Mouse (Mus musculus) gastrocnemius, adult 2 months (tissue): ENCODE measurements around the gene Hipk4. TPM values are rescaled to one million over a fixed set of nuclear protein-coding genes. Genes with fewer than 3 reads are reported as not detected.
A peak's percentile ranks its signal among the peaks of the same experiment; 100 is the strongest.

ENCODE experiments used
- DNase-seq: peaks from one replicate; pipeline ENCODE4 v3.0.0; 2022
- H3K27ac ChIP-seq: fragments of 200-600 bp; 2 replicates; pipeline ENCODE4 v1.8.1; 2022; ENCODE audit warnings: mild to moderate bottlenecking
- H3K4me3 ChIP-seq: fragments of 200-600 bp; 2 replicates; pipeline ENCODE4 v1.8.1; 2022; ENCODE audit warnings: mild to moderate bottlenecking, moderate library complexity
- CTCF ChIP-seq: fragments of 200-600 bp; IDR thresholded peaks from 2 replicates; pipeline ENCODE4 v1.8.1; 2022; ENCODE audit warnings: antibody characterized with exemption, mild to moderate bottlenecking, moderate library complexity
- intact Hi-C: fragments of 180-260 bp; cut with DNase I; formaldehyde crosslinking; loops from one replicate; pipeline ENCODE4 v1.15.1; 2025
- total RNA-seq, 2 experiments: library from RNA; stranded (reverse); gene quantifications; 2 replicates each; pipeline ENCODE4 v1.2.3; 2021

The Hipk4 gene
- total RNA-seq, 2 experiments from 2014 or later: 0.13 TPM; not detected in 1

DNA sequence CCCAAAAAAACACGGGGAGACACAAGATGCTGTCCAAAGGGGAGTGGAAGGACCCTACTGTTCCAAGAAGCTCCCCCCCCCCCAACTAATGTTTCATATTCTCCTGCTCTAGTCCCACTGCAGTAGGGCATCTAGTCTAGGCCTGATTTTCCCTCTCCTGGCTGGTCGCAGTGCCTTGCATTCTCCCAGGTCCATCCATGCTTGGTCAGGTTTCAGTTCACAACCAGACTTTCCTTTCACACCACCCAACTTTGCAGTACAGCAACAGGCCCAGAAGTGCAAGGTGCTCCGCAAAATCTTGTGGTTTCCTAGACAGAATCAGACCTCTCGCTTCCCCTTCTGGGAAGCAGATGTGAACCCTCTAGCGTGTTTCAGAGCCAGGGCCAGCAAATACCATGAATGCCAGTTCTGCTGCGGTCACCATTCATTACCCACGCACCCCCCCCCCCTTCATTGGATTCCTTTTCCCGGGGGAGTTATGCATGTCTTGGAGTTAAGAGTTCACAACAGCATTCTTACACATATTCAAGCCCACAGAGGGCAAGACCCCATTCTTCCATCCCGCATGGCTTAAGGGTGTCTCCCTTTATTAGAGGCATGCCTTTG lies 16.2 kb upstream of the Hipk4 start:
- Histone ChIP-seq H3K27ac (peak overlapping the region; percentile 97), H3K4me3 (peak overlapping the region; percentile 87)
- TF ChIP-seq CTCF: no peak
- DNase-seq: no peak
- intact Hi-C loops: loop anchor here (2.0 kb wide), 1 partner anchor 16 kb away; no protein-coding TSS in a partner anchor

DNA sequence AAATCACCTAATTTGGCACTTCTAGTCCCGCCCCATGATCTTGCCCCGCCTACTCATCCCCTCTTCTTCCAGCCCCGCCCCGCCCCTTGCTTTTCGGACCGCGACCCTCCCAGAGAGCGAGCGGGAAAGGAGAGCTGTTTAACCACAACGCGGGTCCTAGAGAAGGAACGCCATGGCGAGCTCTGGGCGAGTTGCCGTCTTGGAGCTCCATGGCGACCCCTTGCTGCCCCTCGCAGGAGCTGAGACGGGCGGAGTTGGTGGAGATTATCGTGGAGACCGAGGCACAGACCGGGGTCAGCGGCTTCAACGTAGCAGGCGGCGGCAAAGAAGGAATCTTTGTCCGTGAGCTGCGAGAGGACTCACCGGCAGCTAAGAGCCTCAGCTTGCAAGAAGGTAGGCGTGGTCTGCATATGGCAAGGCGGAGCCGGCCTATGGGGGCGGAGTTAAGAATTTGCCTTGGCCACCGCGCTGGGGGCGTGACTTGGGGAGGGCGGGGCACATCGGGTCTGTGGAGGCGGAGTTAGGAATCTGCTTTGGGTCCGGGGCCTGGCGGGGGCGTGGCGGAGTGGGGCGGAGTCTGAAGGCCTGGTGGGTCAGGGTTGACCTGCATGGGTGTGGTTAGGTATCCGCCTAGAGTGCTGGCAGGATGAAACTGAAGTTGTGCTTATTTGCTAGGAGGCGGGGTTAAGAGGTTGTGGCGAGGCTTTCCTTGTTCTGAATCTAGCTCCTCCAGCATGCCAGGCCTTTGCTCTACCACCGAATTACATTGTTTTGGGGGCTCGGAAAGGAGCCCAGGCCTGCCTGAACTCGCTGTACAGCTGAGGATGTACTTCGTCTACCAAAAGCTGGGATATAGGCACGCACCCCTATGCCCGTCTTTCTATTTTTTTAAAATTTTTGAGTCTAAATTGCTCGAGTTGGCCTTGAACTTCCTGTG lies 15.1 kb upstream of the Hipk4 start:
- Histone ChIP-seq H3K4me3 (peak overlapping the region; percentile 87), H3K27ac (peak overlapping the region; percentile 97)
- DNase-seq: peak; percentile 98
- intact Hi-C loops: loop anchor here (2.0 kb wide), 2 partner anchors 17 to 19 kb away; no protein-coding TSS in a partner anchor
- peak; percentile 21 for TF ChIP-seq CTCF

DNA sequence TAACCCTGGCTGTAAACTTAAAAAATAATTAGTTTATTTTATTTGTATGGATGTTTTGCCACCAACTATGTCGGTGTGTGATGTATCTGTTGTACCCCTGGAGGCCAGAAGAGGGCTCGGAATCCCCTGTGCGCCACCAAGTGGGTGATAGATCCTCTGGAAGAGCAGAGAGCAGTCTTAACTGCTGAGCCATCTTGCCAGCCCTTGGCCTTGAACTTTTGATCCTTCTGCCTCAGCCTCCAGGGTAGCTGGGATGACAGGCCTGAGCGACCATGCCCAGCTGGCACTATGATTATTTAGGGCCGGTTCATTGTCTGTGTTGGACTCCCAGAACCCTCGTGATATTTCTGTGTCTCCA lies 14.4 kb upstream of the Hipk4 start:
- intact Hi-C loops: loop anchor here (2.0 kb wide), 1 partner anchor 18 kb away; no protein-coding TSS in a partner anchor
- DNase-seq: peak; percentile 73
- Histone ChIP-seq H3K27ac (peak overlapping the region; percentile 97), H3K4me3 (peak overlapping the region; percentile 87)
- peak; percentile 80 for TF ChIP-seq CTCF

DNA sequence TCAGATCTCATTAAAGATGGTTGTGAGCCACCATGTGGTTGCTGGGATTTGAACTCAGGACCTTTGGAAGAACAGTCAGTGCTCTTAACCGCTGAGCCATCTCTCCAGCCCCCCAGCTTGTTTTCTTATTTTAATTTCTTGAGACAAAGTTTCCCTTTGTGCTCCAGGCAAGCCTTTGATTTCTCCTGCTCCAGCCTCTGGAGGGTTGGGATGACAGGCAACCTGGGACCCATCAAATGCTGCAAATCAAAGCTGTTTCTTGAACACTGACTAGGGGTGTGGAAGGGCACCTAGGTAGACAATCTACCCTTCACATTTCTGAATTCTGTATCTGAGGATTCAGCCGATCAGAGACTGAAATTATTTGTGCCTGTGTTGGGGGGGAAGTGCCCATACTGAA lies 12.3 kb upstream of the Hipk4 start:
- no peak for TF ChIP-seq CTCF
- no peak for DNase-seq
- intact Hi-C loops: no loop called here
- H3K27ac ChIP-seq: no peak overlapping the region
- H3K4me3 ChIP-seq: no peak overlapping the region

DNA sequence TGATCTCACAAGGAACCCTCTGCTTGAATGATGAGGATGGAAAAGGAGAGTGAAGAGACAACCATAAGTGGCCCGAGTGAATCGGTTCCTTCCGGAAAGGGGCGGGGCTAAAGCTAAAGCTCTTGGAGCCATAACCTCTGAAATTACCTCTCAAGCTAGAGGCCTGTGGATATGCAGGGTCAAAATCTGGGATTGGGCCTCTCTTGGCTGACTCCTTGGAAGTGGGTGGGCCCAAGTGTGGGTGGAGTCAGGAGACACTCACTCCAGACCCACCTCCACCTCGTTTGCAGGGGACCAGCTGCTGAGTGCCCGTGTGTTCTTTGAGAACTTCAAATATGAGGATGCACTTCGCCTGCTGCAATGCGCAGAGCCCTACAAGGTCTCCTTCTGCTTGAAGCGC lies 8.1 kb upstream of the Hipk4 start:
- DNase-seq: no peak
- Histone ChIP-seq H3K27ac (no peak overlapping the region), H3K4me3 (no peak overlapping the region)
- TF ChIP-seq CTCF: no peak
- intact Hi-C loops: no loop called here

DNA sequence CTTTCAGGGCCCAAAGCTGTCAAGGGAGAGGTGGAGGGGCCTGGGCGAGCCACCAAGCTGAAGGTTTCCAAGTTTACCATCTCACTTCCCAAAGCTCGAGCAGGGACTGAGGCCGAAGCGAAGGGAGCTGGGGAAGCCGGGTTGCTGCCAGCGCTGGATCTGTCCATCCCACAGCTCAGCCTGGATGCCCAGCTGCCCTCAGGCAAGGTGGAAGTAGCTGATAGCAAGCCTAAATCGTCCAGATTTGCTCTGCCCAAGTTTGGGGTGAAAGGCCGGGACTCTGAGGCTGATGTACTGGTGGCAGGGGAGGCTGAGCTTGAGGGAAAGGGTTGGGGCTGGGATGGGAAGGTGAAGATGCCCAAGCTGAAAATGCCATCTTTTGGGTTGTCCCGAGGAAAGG lies 4.8 kb upstream of the Hipk4 start:
- H3K4me3 ChIP-seq: no peak overlapping the region
- intact Hi-C loops: no loop called here
- TF ChIP-seq CTCF: no peak
- DNase-seq: no peak
- no peak overlapping the region for H3K27ac ChIP-seq

DNA sequence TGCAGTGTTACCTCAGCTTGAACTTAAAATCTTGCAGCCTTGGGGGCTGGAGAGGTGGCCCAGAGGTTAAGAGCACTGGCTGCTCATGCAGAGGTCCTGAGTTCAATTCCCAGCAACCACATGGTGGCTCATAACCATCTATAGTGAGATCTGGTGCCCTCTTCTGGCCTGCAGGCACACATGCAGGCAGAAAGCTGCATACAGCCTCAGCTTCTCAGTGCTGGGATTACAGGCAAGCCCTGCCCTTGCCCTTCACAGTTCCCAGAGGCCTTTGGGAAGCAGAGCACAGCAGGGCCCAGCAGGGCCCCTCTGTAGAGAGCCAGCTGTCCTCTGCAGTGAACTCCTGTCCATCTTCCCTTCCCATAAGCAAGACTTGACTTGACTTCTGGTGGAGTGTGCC lies 3.0 kb upstream of the Hipk4 start:
- H3K4me3 ChIP-seq: no peak overlapping the region
- intact Hi-C loops: no loop called here
- H3K27ac ChIP-seq: no peak overlapping the region
- no peak for DNase-seq
- peak; percentile 28 for TF ChIP-seq CTCF

DNA sequence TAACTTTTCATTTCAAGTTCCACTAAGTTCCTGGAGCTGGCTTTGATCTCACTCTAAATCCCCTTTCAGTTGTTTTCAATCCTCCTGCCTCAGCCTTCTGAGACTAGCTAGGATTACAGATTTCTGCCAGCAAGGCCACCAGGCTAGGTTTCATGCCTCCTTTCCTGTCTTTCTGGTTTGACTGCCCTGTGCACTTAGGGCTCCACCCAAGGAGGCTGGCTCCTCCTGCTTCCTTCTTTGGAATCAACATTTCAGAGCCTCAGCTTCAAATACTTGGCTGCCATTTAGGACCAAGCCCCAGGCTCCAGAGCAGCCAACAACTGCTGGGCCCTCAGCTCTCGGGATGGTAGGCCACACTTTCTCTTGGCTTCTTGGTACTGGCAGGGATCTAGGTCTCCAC lies 2.5 kb upstream of the Hipk4 start:
- TF ChIP-seq CTCF: no peak
- no peak overlapping the region for H3K27ac ChIP-seq
- no peak for DNase-seq
- intact Hi-C loops: no loop called here
- no peak overlapping the region for H3K4me3 ChIP-seq

DNA sequence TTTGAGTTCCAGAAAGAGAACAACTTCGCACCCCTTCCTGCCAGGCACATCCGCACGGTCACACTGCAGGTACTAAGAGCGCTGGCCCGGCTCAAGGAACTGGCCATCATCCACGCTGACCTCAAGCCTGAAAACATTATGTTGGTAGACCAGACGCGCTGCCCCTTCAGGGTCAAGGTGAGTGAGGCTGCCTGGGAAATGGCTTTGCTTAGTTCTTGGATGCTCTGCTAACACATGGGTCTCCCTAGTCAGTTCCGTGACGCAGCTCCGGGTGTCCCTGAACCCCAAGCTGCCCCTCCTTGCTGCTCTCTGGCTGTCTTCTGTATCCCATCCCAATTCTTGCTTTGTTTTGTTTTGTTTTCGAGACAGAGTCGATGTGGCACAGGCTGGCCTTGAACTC lies 738 bp downstream of the Hipk4 start:
- Histone ChIP-seq H3K4me3 (no peak overlapping the region), H3K27ac (no peak overlapping the region)
- intact Hi-C loops: no loop called here
- TF ChIP-seq CTCF: no peak
- no peak for DNase-seq

DNA sequence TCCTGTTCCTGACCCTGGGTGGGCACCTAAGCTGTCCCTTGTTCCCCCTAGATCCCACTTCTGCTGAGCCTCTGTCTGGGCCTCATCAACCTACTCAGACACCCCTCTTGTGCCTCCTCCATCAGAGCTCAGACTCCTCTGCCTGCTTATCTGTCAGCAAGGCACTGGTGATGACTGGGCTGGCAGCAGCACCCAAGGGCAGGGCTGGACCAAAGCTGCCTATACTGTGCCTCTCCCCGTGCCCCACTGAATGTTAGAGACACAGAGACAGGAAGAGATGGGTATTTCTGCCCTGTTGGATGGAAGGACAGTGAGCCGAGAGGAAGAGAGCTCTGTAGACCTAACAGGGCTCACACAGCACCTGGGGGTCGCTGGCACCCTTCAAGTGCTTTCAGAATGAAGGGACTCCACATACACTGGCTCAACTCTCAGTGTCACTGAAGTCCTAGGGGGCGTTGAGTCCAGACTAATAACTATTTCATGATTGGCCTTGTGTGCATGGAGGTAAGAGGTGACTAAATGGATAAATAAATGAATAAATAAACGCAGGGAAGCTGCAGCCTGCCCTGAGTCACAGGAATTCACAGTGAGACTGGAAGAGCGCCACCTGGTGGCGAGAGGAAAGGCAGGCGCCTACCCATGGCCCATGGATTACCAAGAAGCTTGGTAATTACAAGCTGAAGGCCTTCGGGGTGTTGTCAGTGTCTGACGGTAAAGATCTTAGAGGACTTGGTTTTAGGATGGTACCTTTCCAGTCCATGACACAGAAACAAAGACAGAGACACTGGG lies 3.2 kb downstream of the Hipk4 start:
- no peak overlapping the region for H3K4me3 ChIP-seq
- no peak; the same call in none of the 2 replicates for TF ChIP-seq CTCF
- peak; percentile 83 for DNase-seq
- no peak overlapping the region for H3K27ac ChIP-seq
- intact Hi-C loops: loop anchor here (1.0 to 5.0 kb wide), 3 partner anchors 17 to 190 kb away; no protein-coding TSS in a partner anchor

DNA sequence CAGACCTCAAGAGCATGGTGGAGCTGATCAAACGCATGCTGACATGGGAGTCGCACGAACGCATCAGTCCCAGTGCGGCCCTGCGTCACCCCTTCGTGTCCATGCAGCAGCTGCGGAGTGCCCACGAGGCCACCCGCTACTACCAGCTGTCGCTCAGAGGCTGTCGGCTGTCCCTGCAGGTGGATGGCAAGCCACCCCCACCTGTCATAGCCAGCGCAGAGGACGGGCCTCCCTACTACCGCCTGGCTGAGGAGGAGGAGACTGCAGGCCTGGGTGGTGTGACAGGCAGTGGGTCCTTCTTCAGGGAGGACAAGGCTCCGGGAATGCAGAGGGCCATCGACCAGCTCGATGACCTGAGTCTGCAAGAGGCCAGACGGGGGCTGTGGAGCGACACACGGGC lies 6.0 kb downstream of the Hipk4 start:
- intact Hi-C loops: loop anchor here (5.0 kb wide), 1 partner anchor 52 kb away; no protein-coding TSS in a partner anchor
- no peak for TF ChIP-seq CTCF
- H3K27ac ChIP-seq: no peak overlapping the region
- DNase-seq: no peak
- no peak overlapping the region for H3K4me3 ChIP-seq

DNA sequence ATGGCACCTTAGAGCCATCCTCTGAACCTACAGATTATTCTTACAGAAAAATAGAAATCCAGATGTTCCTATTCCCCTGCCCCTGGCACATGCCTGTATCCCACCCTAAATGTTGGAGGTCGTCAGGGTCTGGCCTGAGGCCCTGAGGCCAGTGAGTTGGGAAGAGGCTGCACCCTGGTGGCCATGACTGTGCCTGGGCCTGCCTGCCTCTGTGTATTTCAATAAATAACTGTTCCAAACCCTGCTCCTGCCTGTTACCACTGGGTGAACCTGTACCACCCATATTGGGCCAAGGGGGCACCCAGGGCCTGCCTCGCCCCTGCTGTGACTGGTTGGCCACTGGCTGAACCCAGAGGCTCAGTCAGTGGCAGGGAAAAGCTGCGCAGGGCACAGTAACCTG lies 7.9 kb downstream of the Hipk4 start:
- 0 out of 2 replicates have a peak, but pooled peaks have one; percentile 4 for TF ChIP-seq CTCF
- Histone ChIP-seq H3K4me3 (no peak overlapping the region), H3K27ac (no peak overlapping the region)
- intact Hi-C loops: no loop called here
- no peak for DNase-seq
